Mouse (Mus musculus) adrenal gland (tissue): ENCODE results near the gene Ptpa.

ENCODE experiments used
- intact Hi-C: fragments of 180-260 bp; cut with DNase I; formaldehyde crosslinking; loops from one replicate; pipeline ENCODE4 v1.15.1; 2025
- long read RNA-seq, 2 experiments: library from polyadenylated mRNA; unstranded; transcript quantifications; one replicate each; pipeline ENCODE4 v2.0.0; 2020; ENCODE audit warnings: borderline replicate concordance in 1 of 2; ENCODE audit not compliant: insufficient replicate concordance in 1 of 2

Ptpa gene
- long read RNA-seq, experiment 1, transcript Ptpa-201 (10 exons, 2,586 nt), result major isoform, 19 of 35 reads
- long read RNA-seq, experiment 1, partial matches to known transcripts, result 2 of 35 reads
- long read RNA-seq, experiment 1, other reads (novel, unspliced or antisense), result 12 of 35 reads
- long read RNA-seq, experiment 2, transcript Ptpa-201 (10 exons, 2,586 nt), result major isoform, 9 of 15 reads
- long read RNA-seq, experiment 2, partial matches to known transcripts, result 1 of 15 reads
- long read RNA-seq, experiment 2, other reads (novel, unspliced or antisense), result 5 of 15 reads

GRCm38 (mm10) chr2:30415936-30416648, at the start of gene Ptpa:
Gene Ptpa (plus strand): TSS chr2:30416039.
- intact Hi-C loops, result no loop called here

DNA sequence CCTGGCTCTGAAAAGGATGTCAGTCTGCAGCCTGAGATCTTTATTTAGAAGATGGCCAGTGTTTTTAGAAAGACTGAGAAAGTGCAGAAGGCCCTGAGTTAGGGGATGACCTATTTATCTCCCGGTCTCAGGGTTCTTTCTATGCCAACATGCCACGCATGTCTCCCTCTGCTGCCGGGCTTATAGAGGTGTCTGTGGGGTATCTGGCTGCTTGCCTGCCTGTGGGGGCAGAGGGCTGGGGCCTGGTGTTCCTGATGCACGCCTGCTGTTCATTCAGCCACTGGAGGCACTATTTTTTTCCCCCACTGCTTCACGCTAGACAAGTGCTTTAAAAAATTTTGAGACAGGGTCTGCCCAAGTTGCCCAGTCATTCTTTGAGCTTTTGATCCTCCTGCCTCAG, 49.6 kb upstream of the Ptpa start:
- intact Hi-C loops, result no loop called here

GRCm38 (mm10) chr2:30371544-30371943, 44.3 kb upstream of the Ptpa start:
- intact Hi-C loops, result no loop called here

GRCm38 (mm10) chr2:30372726-30373125, 43.1 kb upstream of the Ptpa start:
- intact Hi-C loops, result no loop called here

DNA sequence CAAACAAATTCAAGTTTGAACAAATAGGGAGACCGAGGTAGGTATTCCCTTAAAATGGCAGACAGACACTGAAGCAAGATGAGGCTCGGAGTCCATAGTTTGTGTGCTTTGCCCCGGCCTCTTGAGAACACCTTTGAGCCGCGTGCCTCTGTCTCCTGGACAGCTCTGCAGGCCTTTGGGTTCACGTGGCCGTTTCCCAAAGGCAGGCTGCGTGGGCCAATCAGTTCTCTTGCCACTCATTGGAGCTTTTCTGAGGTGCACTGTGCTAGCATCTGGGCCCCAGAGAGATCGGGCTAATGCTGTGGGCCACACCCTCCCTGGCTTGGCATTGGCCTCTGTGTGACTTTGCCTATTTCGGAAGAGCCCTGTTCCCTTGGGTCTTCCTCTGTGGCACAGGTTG, 39.9 kb upstream of the Ptpa start:
- intact Hi-C loops, result no loop called here

DNA sequence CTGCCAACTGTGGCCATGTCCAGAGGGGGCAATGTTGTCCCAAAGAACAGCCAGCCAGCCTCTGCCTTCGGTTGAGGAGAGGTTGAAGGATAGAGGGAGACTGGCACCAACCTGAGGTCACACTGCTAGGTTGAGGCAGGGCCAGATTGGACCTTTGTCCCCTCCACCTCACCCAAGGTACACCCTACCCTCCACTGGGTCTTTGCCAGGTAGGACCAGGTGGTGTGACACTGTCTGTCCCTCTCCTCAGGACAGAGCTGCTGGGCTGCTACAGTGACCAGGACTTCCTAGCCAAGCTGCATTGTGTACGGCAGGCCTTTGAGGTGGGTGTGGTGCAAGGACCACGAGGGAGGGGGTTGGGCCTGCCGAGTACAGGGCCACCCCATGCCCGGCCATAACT, 38.1 kb upstream of the Ptpa start:
- intact Hi-C loops, result no loop called here

- intact Hi-C loops, result no loop called here
Observed at GRCm38 (mm10) chr2:30379307-30379706, 36.5 kb upstream of the Ptpa start.

- intact Hi-C loops, result no loop called here
Observed at GRCm38 (mm10) chr2:30380564-30381376, 35.1 kb upstream of the Ptpa start.

DNA sequence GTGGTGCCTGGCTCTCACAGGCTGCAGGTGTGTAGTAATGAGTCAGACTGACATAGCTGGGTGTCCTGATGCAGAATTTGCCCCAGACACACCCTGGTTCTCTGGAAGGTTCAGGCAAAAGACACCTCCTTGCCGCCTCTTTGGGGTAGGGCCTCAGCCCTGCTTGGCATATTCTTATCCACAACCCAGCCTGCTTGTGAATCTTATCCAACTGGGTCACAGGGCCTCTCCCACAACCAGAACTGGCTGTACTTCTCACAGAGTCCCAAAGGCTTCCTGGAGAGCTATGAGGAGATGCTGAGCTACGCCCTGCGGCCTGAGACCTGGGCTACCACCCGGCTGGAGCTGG, 34.5 kb upstream of the Ptpa start:
- intact Hi-C loops, result no loop called here

DNA sequence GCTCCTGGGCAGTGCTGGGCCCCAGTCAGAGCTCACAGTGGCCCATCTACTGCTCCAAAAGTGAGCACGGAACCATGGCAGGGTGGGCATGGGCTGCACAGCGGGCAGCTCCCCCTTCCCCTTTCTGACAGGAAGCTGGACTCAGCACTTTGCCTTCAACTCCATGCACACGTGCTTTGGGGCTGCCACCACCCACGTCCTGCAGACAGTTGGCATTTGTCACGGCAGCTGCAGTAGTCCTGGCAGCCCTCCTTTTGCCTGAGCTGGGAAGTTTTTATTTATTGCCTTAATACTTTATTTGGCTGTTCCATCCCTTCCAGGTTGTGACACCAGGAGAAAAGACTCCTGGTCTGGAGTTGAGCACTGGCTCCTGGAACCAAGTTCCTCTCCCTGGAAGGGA, 31.0 kb upstream of the Ptpa start:
- intact Hi-C loops, result no loop called here

GRCm38 (mm10) chr2:30385591-30385990, 30.2 kb upstream of the Ptpa start:
- intact Hi-C loops, result no loop called here

- intact Hi-C loops, result no loop called here
Observed at GRCm38 (mm10) chr2:30386913-30387312, 28.9 kb upstream of the Ptpa start.

- intact Hi-C loops, result no loop called here
Observed at GRCm38 (mm10) chr2:30389000-30389399, 26.8 kb upstream of the Ptpa start.

DNA sequence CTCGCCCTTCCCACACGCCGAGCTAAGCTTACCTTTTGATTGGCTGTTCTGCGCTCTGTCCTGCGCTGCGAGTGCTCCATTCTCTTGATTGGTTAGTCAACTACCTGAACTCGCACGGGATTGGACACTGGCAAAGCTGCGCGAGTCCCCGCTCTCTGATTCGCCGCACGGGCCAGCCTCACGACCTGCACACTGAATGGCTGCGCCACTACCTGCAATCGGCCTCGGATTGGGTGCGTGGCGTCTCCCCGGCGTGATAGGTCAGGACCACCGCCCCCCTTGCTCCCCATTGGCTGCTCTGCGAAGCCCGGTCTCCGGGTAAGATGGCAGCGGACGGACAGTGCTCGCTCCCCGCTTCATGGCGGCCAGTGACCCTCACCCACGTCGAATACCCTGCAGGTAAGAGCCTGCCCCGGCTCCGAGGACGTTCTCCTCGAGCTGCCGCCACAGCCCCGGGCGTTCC, 23.7 kb upstream of the Ptpa start, which contains the start of gene Dolpp1:
Gene Dolpp1, plus strand, starts transcription at position 141 of the 463 bp plus-strand sequence.
- intact Hi-C loops, result no loop called here

DNA sequence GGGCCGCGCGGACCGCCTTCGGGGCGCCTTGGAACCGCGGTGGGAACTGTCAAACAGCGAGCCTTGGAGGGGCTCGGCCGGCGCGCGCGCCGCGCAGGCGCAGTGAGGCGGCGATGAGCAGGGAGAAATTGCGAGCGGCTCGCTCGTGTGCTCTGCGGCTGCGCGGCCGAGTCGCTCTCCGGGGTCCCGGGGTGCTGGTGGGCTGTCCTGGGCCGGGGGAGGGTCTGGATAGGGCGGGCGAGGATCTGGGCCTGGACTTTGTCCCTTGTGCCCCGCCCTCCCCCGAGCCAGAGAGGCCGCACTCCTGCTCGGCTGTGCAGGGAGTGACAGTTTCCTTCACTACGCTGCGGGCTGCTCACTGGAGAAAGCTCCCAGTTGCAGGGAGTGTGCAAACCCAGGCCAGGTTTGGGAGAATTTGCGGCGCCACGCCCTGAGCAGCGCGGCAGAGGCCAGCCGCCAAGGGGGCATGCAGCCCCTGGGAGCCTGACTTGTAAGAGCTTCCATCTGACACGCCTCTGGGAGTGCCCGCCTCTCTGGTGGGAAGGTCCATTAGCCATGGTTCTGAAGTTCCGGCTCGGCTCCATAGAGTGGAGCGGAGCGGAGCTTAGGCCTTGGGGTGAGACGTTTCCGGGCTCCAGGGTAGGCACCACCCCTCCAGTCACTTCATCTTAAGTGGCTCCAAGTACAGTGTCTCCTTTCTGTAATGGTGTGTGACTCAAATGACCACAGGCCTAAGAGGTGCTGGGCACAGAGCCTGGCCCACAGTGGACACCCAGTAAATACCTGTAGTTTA, 23.1 kb upstream of the Ptpa start:
- intact Hi-C loops, result no loop called here

- intact Hi-C loops, result no loop called here
Observed at GRCm38 (mm10) chr2:30393370-30393656, 22.5 kb upstream of the Ptpa start.

DNA sequence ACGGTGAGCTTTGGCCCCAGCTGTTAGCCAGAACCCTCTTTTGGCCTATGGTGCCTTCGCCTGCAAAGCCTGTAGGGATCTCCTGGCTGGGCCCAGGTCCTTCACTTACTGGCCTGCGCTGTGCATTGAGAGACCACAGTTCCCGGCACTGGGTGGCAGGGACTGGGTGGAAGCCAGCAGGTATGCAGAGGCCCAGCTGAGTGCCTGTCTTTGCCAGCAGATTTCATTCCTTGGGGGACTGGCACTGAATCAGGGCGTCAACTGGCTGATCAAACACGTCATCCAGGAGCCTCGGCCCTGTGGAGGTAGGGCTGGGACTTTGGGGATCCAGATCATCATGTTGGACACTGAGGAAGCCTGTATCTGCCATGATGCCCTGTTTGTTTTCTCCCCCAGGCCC, 20.1 kb upstream of the Ptpa start:
- intact Hi-C loops, result no loop called here

DNA sequence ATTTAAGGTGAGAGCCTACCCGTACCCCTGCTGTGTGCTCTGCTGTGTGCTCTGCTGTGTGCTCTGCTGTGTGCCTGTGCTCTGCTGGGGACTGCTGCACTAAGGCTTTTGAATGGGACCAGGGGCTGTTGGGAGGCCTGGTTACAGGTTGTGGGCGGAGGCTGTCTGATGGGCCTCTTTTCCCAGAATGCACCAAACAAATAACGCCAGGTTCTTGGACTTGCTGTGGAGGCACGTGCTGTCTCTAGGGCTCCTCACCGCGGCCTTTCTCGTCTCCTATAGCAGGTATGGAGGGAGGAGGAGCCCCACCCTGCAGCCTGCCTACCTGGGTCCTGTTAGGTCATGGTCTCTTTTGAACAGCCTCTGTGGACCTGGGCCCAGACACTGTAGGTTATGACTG, 19.6 kb upstream of the Ptpa start:
- intact Hi-C loops, result no loop called here

GRCm38 (mm10) chr2:30397986-30398512, 17.8 kb upstream of the Ptpa start:
- intact Hi-C loops, result no loop called here

- intact Hi-C loops, result no loop called here
Observed at GRCm38 (mm10) chr2:30399191-30400171, 16.4 kb upstream of the Ptpa start.
